Mouse (Mus musculus) gastrocnemius, adult 18-20 months (tissue): ENCODE data around the gene Arhgap22. TPM values are rescaled to one million over a fixed set of nuclear protein-coding genes. Genes with fewer than 3 reads are reported as not detected.

Source experiments
- DNase-seq: peaks from one replicate; pipeline ENCODE4 v3.0.0; 2021; ENCODE audit warnings: low spot score
- total RNA-seq, 2 experiments: library from RNA; stranded (reverse); gene quantifications; 2 replicates each; pipeline ENCODE4 v1.2.3; 2021

The Arhgap22 gene
- total RNA-seq, 2 experiments from 2014 or later, result 0.41 to 1.3 TPM

GRCm38 (mm10) chr14:33329297-33329805 lies 115.5 kb downstream of the Arhgap22 start:
- no peak for DNase-seq

- no peak for DNase-seq
These were observed 117.2 kb downstream of the Arhgap22 start for GRCm38 (mm10) chr14:33330986-33331385.

- no peak for DNase-seq
These were observed 117.8 kb downstream of the Arhgap22 start for GRCm38 (mm10) chr14:33331627-33332026.

- DNase-seq, result no peak
These were observed 120.0 kb downstream of the Arhgap22 start for GRCm38 (mm10) chr14:33333833-33334232.

GRCm38 (mm10) chr14:33334402-33334801 lies 120.6 kb downstream of the Arhgap22 start:
- DNase-seq, result no peak

GRCm38 (mm10) chr14:33335733-33336132 lies 121.9 kb downstream of the Arhgap22 start:
- DNase-seq, result no peak

GRCm38 (mm10) chr14:33338684-33339083 lies 124.9 kb downstream of the Arhgap22 start:
- no peak for DNase-seq

GRCm38 (mm10) chr14:33343131-33343725 lies 129.4 kb downstream of the Arhgap22 start:
- no peak for DNase-seq

GRCm38 (mm10) chr14:33346546-33346945 lies 132.7 kb downstream of the Arhgap22 start:
- DNase-seq, result no peak

- DNase-seq, result no peak
These were observed 133.9 kb downstream of the Arhgap22 start for GRCm38 (mm10) chr14:33347738-33348137.

GRCm38 (mm10) chr14:33348146-33348545 lies 134.3 kb downstream of the Arhgap22 start:
- no peak for DNase-seq

- DNase-seq, result no peak
These were observed 137.2 kb downstream of the Arhgap22 start for GRCm38 (mm10) chr14:33351019-33351418.

- DNase-seq, result peak; percentile 54
These were observed 138.3 kb downstream of the Arhgap22 start for GRCm38 (mm10) chr14:33351984-33352722.

GRCm38 (mm10) chr14:33352890-33353289 lies 139.1 kb downstream of the Arhgap22 start:
- no peak for DNase-seq

GRCm38 (mm10) chr14:33355276-33355675 lies 141.4 kb downstream of the Arhgap22 start:
- no peak for DNase-seq

- DNase-seq, result no peak
These were observed 144.0 kb downstream of the Arhgap22 start for GRCm38 (mm10) chr14:33357600-33358368.

GRCm38 (mm10) chr14:33358891-33359290 lies 145.1 kb downstream of the Arhgap22 start:
- no peak for DNase-seq

GRCm38 (mm10) chr14:33361546-33361945 lies 147.7 kb downstream of the Arhgap22 start:
- no peak for DNase-seq

- no peak for DNase-seq
These were observed 148.3 kb downstream of the Arhgap22 start for GRCm38 (mm10) chr14:33362122-33362521.

- no peak for DNase-seq
These were observed 149.0 kb downstream of the Arhgap22 start for GRCm38 (mm10) chr14:33362807-33363206.

- DNase-seq, result no peak
These were observed 149.8 kb downstream of the Arhgap22 start for GRCm38 (mm10) chr14:33363611-33364010.

- DNase-seq, result no peak
These were observed 150.2 kb downstream of the Arhgap22 start for GRCm38 (mm10) chr14:33364061-33364460.
